Mouse (Mus musculus) embryo, embryonic 11 days (tissue): ENCODE results near the gene Zc3h12a.

Experiments used
- DNase-seq: peaks from one replicate; pipeline ENCODE4 v3.0.0-alpha.2; 2015

Gene Zc3h12a

GRCm38 (mm10) chr4:125114638-125115037 is 13.0 kb downstream of the Zc3h12a start:
- DNase-seq, result peak; percentile 80

GRCm38 (mm10) chr4:125105354-125105753 is 22.3 kb downstream of the Zc3h12a start:
- no peak for DNase-seq

- DNase-seq, result no peak
Measured at GRCm38 (mm10) chr4:125101334-125101733, 26.3 kb downstream of the Zc3h12a start.

- peak; percentile 82 for DNase-seq
Measured at GRCm38 (mm10) chr4:125099458-125099857, 28.2 kb downstream of the Zc3h12a start.

- no peak for DNase-seq
Measured at GRCm38 (mm10) chr4:125097412-125097811, 30.2 kb downstream of the Zc3h12a start.

GRCm38 (mm10) chr4:125096066-125096465 is 31.6 kb downstream of the Zc3h12a start:
- DNase-seq, result no peak

- no peak for DNase-seq
Measured at GRCm38 (mm10) chr4:125093031-125093430, 34.6 kb downstream of the Zc3h12a start.

GRCm38 (mm10) chr4:125085346-125085841 is 42.2 kb downstream of the Zc3h12a start:
- DNase-seq, result peak; percentile 87

- peak; percentile 93 for DNase-seq
Measured at GRCm38 (mm10) chr4:125084403-125085345, 43.0 kb downstream of the Zc3h12a start, which contains the start of gene Meaf6. TSS of gene Meaf6 (plus strand) at chr4:125085134.

GRCm38 (mm10) chr4:125078698-125079097 is 48.9 kb downstream of the Zc3h12a start:
- DNase-seq, result no peak

- no peak for DNase-seq
Measured at GRCm38 (mm10) chr4:125077700-125078099, 49.9 kb downstream of the Zc3h12a start.
